Mouse (Mus musculus) kidney, adult 2 months (tissue): Measurements from ENCODE around the gene Depdc5.

ENCODE experiments used
- CTCF ChIP-seq: fragments of 200-500 bp; conservative IDR thresholded peaks from 2 replicates; pipeline ENCODE4 v1.5.1; 2011; ENCODE audit warnings: low read depth, mild to moderate bottlenecking, control low read depth, low read length, moderate library complexity, mixed read lengths; ENCODE audit not compliant: insufficient read depth, insufficient read length
- POLR2A ChIP-seq: fragments of 200-500 bp; IDR thresholded peaks from one replicate; pipeline ENCODE4 v1.6.1; 2011; ENCODE audit warnings: low read depth, low read length, control low read depth

DNA sequence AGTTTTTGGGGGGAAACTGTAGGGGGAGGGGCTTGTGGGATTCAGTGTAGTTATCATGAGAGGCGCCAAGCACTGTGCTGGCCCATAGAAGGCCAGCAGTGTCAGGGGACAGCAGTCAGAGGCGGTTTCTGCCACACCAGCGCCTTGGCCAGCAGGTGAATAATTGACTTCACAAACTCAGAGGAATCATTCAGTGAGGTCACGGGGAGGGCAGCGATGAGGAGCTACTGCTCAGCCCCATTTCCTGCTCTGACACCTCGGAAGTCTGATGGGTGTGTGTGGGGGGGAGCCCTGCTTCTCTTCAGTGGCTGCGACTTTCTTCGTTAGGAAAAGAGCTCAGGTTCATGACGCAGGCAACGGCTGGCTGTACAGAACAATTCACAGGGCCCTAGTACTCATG, 179.9 kb downstream of the Depdc5 start:
- TF ChIP-seq CTCF: no peak
- no peak for TF ChIP-seq POLR2A
